Mouse (Mus musculus) 416B (cell line): Measurements from ENCODE around the gene Prkch.
"Not testable (repeated sequence)": the region's sequence is repeated elsewhere in the genome, so short reads cannot be mapped to it uniquely, and the experiment has no call there.

Source experiments
- DNase-seq: peaks from one replicate; pipeline ENCODE4 v3.0.0; 2011; ENCODE audit warnings: low read depth

Prkch gene

GRCm38 (mm10) chr12:73584610-73585240 is at the start of gene Prkch:
Gene Prkch (plus strand): TSS chr12:73584796.
- DNase-seq = peak; percentile 86

GRCm38 (mm10) chr12:73537499-73538138 is 47.0 kb upstream of the Prkch start:
- peak; percentile 86 for DNase-seq

DNA sequence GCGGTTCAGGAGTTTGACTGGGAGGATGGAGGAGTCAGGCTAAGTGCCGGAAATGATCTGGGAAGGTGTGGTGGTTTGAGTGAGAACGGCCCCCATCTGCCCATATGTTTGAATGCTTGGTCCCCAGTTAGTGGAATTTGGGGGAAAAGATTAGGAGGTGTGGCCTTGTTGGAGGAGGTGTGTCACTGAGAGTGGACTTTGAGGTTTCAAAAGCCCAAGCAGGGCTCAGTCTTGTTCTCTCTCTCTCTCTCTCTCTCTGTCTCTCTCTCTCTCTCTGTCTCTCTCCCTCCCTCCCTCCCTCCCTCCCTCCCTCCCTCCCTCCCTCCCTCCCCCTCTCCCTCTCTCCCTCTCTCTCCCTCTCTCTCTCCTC is 46.5 kb upstream of the Prkch start:
- not testable (repeated sequence) for DNase-seq

- DNase-seq = peak; percentile 32
Observed at GRCm38 (mm10) chr12:73539151-73539550, 45.4 kb upstream of the Prkch start.

GRCm38 (mm10) chr12:73540402-73540801 is 44.2 kb upstream of the Prkch start:
- DNase-seq = no peak

GRCm38 (mm10) chr12:73543191-73543590 is 41.4 kb upstream of the Prkch start:
- no peak for DNase-seq

GRCm38 (mm10) chr12:73544736-73545671 is 39.6 kb upstream of the Prkch start:
- no peak for DNase-seq

DNA sequence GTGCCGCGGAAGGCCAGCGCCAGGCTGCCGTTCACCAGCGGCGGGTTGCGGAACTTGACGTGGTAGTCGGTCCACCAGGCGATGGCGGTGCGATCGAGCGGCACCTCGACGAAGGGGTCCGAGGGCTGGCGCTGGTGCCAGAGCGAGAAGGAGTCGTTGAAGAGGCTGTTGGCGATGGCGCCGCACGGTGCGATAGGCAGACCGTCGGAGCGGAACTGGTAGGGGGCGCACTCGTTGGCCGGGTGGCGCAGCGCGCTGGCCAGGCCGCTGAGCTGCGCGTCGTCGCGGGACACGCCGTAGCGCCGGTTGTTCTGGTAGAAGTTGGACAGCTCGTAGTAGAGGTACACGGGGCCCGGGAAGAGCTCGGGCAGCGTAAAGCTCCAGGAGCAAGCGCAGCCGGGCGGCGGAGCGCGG is 38.9 kb upstream of the Prkch start:
- no peak for DNase-seq

GRCm38 (mm10) chr12:73546086-73546711 is 38.4 kb upstream of the Prkch start, which contains the start of gene Tmem30b:
Gene Tmem30b (minus strand): TSS chr12:73546392.
- DNase-seq = no peak

DNA sequence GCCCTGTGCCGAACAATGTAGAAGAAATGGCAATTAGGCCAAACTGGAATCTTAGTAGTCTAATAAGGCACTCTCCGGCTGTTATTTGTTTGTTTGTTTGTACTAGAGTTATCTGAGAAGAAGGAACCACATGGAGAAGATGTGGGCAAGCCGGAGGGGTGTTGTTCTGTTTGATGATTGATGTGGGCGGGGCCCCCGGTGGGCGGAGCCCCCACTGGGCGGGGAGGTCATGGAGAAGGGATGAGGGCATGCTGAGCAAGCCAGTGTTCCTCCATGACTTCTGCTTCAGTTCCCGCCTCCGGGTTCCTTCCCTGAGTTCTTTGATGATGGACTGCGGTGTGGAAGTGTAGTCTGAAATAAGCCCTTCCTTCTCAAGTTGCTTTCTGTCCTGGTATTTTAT is 37.0 kb upstream of the Prkch start:
- peak; percentile 16 for DNase-seq

DNA sequence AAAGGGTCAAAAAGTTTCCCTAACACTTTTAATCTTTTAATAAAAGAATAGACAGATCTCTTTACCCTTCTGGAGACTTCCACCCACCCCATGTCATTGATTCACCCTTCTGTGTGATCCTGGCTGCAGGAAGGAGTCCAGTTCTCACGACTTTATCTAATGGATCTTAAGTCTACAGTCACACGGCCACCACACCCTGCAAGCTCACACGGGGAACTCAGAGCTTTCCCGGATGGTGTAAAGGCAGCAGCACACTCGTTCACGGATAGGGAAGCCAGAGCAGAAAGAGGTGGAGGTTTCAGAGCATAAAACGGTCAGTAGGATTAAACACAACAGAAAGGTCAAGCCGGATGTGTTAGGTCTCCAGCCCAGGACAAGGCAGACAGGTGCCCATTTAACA is 36.3 kb upstream of the Prkch start:
- no peak for DNase-seq

GRCm38 (mm10) chr12:73554155-73554554 is 30.4 kb upstream of the Prkch start:
- DNase-seq = peak; percentile 93

DNA sequence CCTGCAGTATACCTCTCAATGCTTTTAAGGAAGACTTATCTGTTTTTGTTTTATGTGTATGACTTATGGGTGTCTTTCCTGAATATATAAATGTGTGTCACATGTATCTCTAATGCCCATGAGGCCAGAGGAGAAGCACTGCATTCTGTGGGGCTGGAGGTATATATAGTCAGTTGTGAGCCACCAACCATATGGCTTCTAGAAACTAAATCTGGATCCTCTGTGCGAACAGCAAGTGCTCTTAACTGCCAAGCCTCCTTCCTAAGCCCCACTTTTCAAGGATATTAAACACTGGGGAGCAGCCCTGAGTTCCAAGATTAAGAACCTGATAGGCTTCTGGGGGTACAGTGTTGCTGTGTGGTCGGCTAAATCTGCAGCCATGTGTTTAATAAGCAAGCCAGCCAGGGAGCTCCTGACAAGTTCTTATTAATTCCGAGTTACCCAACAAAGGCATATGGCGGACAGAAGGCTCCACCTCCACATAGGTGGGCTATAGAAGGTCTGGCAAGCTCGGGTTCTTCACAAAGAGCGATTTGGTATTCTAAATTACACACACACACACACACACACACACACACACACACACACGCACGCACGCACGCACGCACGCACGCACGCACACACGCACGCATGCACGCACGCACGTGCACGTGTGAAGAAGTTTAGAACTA is 25.9 kb upstream of the Prkch start:
- DNase-seq = no peak

- DNase-seq = peak; percentile 59
Observed at GRCm38 (mm10) chr12:73560091-73560490, 24.5 kb upstream of the Prkch start.

DNA sequence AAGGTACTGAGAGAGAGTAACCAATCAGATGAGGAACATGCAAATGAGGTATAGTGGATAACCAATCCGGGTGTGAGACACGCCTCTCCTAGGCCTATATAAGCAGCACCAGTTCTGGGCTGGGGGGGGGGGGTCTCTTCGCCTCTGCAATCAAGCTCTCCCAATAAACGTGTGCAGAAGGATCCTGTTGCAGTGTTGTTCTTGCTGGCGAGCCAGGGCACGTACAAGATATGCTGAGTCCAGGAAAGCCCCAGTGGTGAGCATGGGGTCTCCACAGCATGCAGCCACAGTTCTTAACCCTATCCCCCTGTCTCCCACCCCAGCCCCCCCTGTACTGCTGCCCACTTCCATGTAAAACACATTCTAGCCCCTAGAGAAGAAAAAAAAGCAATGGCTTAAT is 21.5 kb upstream of the Prkch start:
- DNase-seq = not testable (repeated sequence)

GRCm38 (mm10) chr12:73564176-73564575 is 20.4 kb upstream of the Prkch start:
- no peak for DNase-seq

DNA sequence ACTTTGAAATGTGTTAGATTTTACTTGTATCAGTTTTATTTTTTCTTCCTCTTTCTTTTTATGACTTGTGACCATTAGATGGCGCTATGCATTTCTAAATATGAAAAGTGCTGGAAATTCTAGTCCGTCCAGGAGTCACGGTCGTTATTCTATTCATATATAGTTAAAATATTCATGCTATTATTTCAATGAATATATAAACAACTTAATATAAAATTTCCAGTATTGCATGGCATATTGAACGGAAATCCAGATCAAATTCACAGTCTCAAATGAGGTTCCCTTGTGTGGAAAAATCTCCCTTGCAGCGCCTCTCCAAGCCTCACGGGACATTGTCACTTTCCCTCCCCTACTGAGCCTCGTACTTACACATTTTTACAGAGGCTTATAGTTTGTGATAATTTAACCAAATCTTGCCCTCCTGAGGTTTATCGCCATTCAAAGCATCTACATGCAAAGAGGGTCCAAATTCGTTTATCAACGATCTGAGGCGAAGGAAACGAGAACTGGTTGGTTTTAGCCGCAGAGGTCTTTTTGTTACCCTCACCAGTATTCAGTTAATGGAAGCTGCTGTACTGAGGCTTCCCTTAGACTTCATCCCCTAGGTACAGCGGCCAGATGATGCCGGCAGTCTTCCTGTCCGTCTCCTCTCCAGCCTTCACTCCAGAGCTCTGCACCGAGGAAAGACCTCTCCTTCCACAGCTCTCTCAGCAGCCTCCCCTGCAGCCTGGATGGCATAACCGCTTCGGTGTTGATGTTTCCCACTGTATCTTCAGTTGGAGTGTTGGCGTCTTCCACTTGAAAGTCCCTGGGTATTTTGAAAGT is 19.6 kb upstream of the Prkch start:
- peak; percentile 80 for DNase-seq

DNA sequence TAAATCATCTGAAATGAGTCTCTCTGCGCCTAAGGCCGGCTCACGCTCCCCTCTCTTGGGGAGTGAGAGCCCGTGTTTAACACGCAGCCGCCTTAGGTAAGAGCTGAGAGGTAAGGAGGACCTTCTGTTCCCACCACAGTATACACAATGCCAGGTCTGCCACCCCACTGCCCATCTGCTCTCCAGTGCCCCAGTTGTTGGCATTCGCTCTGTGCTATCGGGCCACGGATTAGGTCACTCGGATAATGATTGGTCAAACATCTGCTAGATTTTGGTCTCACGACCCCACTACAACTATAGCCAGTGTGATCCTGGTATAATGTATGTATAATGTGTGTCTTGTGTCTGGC is 19.0 kb upstream of the Prkch start:
- DNase-seq = no peak

- peak; percentile 91 for DNase-seq
Observed at GRCm38 (mm10) chr12:73574632-73575031, 10.0 kb upstream of the Prkch start.

DNA sequence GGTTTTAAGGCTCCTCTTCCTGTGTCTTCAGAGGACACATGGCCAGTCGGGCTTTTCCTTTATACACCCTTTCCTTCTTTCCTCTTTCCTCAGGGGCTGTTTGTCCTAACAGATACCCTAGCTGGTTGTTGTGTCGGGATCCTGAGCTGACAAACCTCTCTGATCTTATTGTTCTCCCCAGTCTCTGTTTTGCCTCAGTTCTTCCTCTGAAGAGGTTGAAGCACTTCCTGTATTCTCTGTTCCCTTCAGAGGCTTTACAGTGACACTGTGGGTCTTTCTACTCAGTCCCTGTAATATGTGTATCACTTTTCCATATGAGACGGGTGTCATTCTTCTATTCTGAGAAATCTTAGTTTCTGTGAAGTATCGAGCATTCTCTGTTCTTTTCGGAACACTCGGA is 6.5 kb upstream of the Prkch start:
- DNase-seq = no peak

DNA sequence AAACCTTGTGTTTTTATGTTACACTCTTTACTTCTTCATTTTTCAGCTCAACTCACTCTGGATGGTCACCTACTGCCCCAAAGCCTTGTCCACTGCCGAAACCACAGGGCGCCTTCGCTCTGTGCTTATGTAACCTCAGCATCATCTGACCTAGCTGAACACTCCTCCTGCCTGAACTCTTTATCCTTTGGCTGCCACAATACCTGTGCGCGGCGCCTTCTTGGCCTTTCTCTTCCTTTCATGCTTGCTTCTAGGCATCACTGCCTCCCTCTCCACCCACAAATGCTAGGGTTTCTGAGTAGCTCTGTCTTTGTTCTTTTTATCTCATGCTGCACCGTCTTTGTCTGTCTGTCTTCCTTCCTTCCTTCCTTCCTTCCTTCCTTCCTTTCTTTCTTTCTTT is 3.8 kb upstream of the Prkch start:
- no peak for DNase-seq
